Mouse (Mus musculus): ENCODE results near the gene Bcl11a.

DNA sequence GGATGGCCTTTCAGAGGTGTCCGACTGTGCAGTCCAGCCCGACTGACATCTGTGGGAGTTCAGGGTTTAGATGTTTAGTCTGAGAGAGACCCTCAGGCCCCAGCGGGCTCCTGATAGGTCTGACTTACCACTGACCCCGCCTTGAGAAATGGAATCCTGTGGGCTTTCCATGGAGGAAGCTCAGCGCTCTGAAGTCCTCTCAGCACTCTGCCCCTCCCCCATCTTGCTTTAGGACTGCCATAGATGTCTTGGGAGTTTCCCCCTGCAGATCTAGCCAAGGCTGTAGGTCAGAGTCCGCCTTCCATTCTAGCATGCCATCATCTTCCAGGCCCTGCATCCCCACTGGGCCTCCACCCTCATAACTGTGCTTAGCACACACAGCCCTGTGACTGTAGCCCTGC is 131.1 kb downstream of the Bcl11a start:
- TF ChIP-seq POLR2AphosphoS2 (IDR thresholded peaks at IDR 0.05; ENCODE audit: insufficient read length, low read depth), result no peak
- TF ChIP-seq POLR2A (IDR thresholded peaks at IDR 0.05; ENCODE audit: insufficient read length, low read depth), result no peak
- TF ChIP-seq MYOG (IDR thresholded peaks at IDR 0.05; ENCODE audit: control insufficient read depth in 1 of 3, insufficient read depth in 1 of 3, insufficient read length in 2 of 3, low read depth in 2 of 3), result no peak
- TF ChIP-seq REST (IDR thresholded peaks at IDR 0.05; ENCODE audit: insufficient read depth, insufficient read length), result no peak
